In genomic region chr5:86684667-86685066, GRCm38 (mm10) we compare ENCODE assay signal across 8 mouse cellular contexts. TPM values are rescaled to one million over a fixed set of nuclear protein-coding genes. Genes with fewer than 3 reads are reported as not detected.
DNase-seq lines count a peak whose midpoint lies in the region; ATAC-seq and TF ChIP-seq lines count a peak whose summit lies in the region.
"Had no signal": no experiment of that assay in that cellular context is flagged by ENCODE, and none has a peak within 500 bp of the region (broad histone marks: within the 10 kb centered on the region; RNA-seq: fewer than 3 reads in every experiment).

No protein-coding gene starts in this region.

- H3K27ac ChIP-seq in kidney, embryonic 16.5 days (ENCODE audit: low read length) = no peak overlapping the region
- H3K27ac ChIP-seq in liver, embryonic 14.5 days = no peak overlapping the region
- no peak overlapping the region for H3K27ac ChIP-seq in small intestine, adult 2 months (ENCODE audit: insufficient read depth, low read depth, low read length)

- WGBS in kidney, embryonic 16.5 days = 62% methylated on average over 4 of the region's 4 CpGs
- WGBS in liver, embryonic 14.5 days (ENCODE audit: insufficient replicate concordance) = 36% methylated on average over 4 of the region's 4 CpGs
- 44% methylated on average over 4 of the region's 4 CpGs for WGBS in small intestine, adult 2 months

- no peak for TF ChIP-seq EP300 in liver, embryonic 14.5 days (IDR thresholded peaks at IDR 0.05; ENCODE audit: low read depth)

- no peak overlapping the region for H3K9ac ChIP-seq in kidney, embryonic 16.5 days (replicated peaks; ENCODE audit: low read length)
- H3K9ac ChIP-seq in liver, embryonic 14.5 days (replicated peaks) = no peak overlapping the region

- H3K4me1 ChIP-seq in kidney, embryonic 16.5 days (ENCODE audit: insufficient read depth, low read length) = no peaks in the 10 kb centered on the region
- H3K4me1 ChIP-seq in liver, embryonic 14.5 days (replicated peaks; ENCODE audit: control insufficient read depth in 2 of 2, insufficient read depth in 2 of 2, low read length in 1 of 2) = no peaks in the 10 kb centered on the region
- no peaks in the 10 kb centered on the region for H3K4me1 ChIP-seq in small intestine, adult 2 months (ENCODE audit: control insufficient read depth, insufficient read depth, insufficient read length, low read length)

- H3K4me2 ChIP-seq in kidney, embryonic 16.5 days (replicated peaks; ENCODE audit: low read depth, low read length) = no peak overlapping the region
- H3K4me2 ChIP-seq in liver, embryonic 14.5 days (ENCODE audit: low read depth) = no peak overlapping the region

- peak; percentile 8 for DNase-seq in kidney, adult 11 months
- peak; percentile 32 for DNase-seq in Muller cell, postnatal 12 days (ENCODE audit: inconsistent ontology term)
- DNase-seq in cerebellum, postnatal 25 days = peak; percentile 27 to 69
- DNase-seq in kidney, adult 9 months = peak; percentile 48
- no peak for DNase-seq in liver, embryonic 14.5 days (ENCODE audit: low read depth in 3 of 3, low spot score in 3 of 3)

- ATAC-seq in kidney, embryonic 16.5 days (ENCODE audit: low FRiP score, low TSS enrichment) = no peak
- no peak for ATAC-seq in liver, embryonic 14.5 days (ENCODE audit: insufficient read depth)

- no peaks in the 10 kb centered on the region for H3K9me3 ChIP-seq in kidney, embryonic 16.5 days (ENCODE audit: low read length)
- no peaks in the 10 kb centered on the region for H3K9me3 ChIP-seq in liver, embryonic 14.5 days (ENCODE audit: control insufficient read depth, low read length)

- no peaks in the 10 kb centered on the region for H3K27me3 ChIP-seq in kidney, embryonic 16.5 days (ENCODE audit: insufficient read depth, low read length)
- H3K27me3 ChIP-seq in liver, embryonic 14.5 days (ENCODE audit: control insufficient read depth, insufficient read depth, low read length) = no peaks in the 10 kb centered on the region
- no peaks in the 10 kb centered on the region for H3K27me3 ChIP-seq in small intestine, adult 2 months (ENCODE audit: control insufficient read depth, insufficient read depth, low read length)

- TF ChIP-seq POLR2A in small intestine, adult 2 months (IDR thresholded peaks at IDR 0.05; ENCODE audit: low read depth, low read length) = no peak

- no peaks in the 10 kb centered on the region for H3K36me3 ChIP-seq in kidney, embryonic 16.5 days (ENCODE audit: insufficient read depth, low read length)
- no peaks in the 10 kb centered on the region for H3K36me3 ChIP-seq in liver, embryonic 14.5 days (replicated peaks; ENCODE audit: control insufficient read depth, insufficient read depth, low read depth)
- H3K36me3 ChIP-seq in small intestine, adult 2 months (ENCODE audit: control insufficient read depth, insufficient read depth, low read length) = no peaks in the 10 kb centered on the region

- H3K4me3 ChIP-seq in kidney, embryonic 16.5 days (ENCODE audit: low read length) = no peak overlapping the region
- no peak overlapping the region for H3K4me3 ChIP-seq in liver, embryonic 14.5 days (ENCODE audit: insufficient read depth in 1 of 2, low read depth in 2 of 2, low read length in 2 of 2)
- no peak overlapping the region for H3K4me3 ChIP-seq in small intestine, adult 2 months (ENCODE audit: low read depth, low read length)

- TF ChIP-seq CTCF in liver, embryonic 14.5 days (IDR thresholded peaks at IDR 0.05; ENCODE audit: low read depth) = peak; percentile 52
- TF ChIP-seq CTCF in small intestine, adult 2 months (IDR thresholded peaks at IDR 0.05; ENCODE audit: extremely low read depth, insufficient read length, insufficient replicate concordance, low read depth, low read length) = peak; percentile 57; the same call in 1 of the 2 replicates

RNA-seq across cellular contexts. Expression of gene Tmprss11b, which starts 8.5 kb away (rescaled TPM):
- polyA plus RNA-seq in kidney, embryonic 16.5 days (2015; fragmentation: Nextera tagmentation; extraction: Ambion mirVana) = not detected in 2 replicates
- not detected in 2 replicates for polyA plus RNA-seq in liver, embryonic 14.5 days (2012; rRNA removed)
- not detected in 2 replicates for polyA plus RNA-seq in liver, embryonic 14.5 days (2014; fragmentation: Nextera tagmentation; extraction: Ambion mirVana)
- not detected in 2 replicates for polyA plus RNA-seq in small intestine, adult 2 months (2012; rRNA removed)

RNA-seq across cellular contexts. Expression of gene Tmprss11f, which starts 52.4 kb away (rescaled TPM):
- not detected in 2 replicates for polyA plus RNA-seq in kidney, embryonic 16.5 days (2015; fragmentation: Nextera tagmentation; extraction: Ambion mirVana)
- not detected in 2 replicates for polyA plus RNA-seq in liver, embryonic 14.5 days (2012; rRNA removed)
- not detected in 2 replicates for polyA plus RNA-seq in liver, embryonic 14.5 days (2014; fragmentation: Nextera tagmentation; extraction: Ambion mirVana)
- polyA plus RNA-seq in small intestine, adult 2 months (2012; rRNA removed) = not detected in 2 replicates
- polyA plus RNA-seq: heart, embryonic 16.5 days had no signal

Comparison
In these comparisons a context has a peak if more than half of its experiments do, and no peak if none do; other contexts are left out.
1. DNase-seq: peak in kidney, adult 11 months (single experiment), Muller cell, postnatal 12 days (single experiment), cerebellum, postnatal 25 days (2 of 2) and kidney, adult 9 months (single experiment); none in liver, embryonic 14.5 days (0 of 3).